Mouse (Mus musculus) hematopoietic stem cell, adult 5-6 weeks (primary cell): ENCODE data around the gene Dapk3. TPM values are rescaled to one million over a fixed set of nuclear protein-coding genes. Genes with fewer than 3 reads are reported as not detected.

Experiments used
- ATAC-seq, 2 experiments: fragments of 125-278 bp in 1 of 2; replicated peaks in 1 of 2; 2 replicates each; pipeline ENCODE4 v1.8.0; 2016 to 2017; ENCODE audit warnings: inconsistent platforms in 2 of 2, mild to moderate bottlenecking in 2 of 2, moderate number of reproducible peaks in 2 of 2, low read depth in 1 of 2, moderate TSS enrichment in 1 of 2; ENCODE audit not compliant: low FRiP score in 2 of 2, poor library complexity in 2 of 2, severe bottlenecking in 2 of 2, insufficient read depth in 1 of 2, low TSS enrichment in 1 of 2
- total RNA-seq: library from RNA; stranded (forward); fragments of 172-1452, 232-1000 nt; gene quantifications from 2 replicates; pipeline ENCODE4 v1.2.3, GENCODE M21; 2017

Gene Dapk3
- total RNA-seq, 1 experiment from 2014 or later, result 29.9 TPM

DNA sequence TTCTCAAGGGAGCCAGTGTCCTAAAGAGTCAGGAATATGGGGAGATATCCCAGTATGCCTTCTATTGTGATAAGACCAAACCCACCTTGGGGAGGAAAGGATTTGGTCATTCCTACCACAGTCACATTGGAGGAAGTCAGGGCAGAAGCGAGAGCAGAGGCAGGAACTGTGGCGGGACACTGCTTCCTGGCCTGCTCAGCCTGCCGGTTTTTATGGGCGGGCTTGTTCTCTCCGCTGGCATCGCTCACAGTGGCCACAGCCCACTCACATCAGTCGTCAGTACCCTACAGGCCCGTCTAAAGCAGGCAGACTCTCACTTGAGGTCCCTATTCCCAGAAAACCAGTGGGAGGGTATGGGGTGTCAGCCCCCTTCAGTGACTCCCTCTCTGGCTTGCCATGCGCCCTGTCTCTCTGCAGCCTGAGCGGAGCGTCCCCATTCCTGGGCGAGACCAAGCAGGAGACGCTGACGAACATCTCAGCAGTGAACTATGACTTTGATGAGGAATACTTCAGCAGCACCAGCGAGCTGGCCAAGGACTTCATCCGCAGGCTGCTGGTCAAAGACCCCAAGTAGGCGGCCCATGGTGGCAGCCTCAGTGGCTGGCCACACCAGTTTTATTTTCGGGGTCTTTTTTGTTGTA is 8.7 kb downstream of the Dapk3 start:
- ATAC-seq, result peak; percentile 39 to 48; a peak in 2 of 4 replicates

DNA sequence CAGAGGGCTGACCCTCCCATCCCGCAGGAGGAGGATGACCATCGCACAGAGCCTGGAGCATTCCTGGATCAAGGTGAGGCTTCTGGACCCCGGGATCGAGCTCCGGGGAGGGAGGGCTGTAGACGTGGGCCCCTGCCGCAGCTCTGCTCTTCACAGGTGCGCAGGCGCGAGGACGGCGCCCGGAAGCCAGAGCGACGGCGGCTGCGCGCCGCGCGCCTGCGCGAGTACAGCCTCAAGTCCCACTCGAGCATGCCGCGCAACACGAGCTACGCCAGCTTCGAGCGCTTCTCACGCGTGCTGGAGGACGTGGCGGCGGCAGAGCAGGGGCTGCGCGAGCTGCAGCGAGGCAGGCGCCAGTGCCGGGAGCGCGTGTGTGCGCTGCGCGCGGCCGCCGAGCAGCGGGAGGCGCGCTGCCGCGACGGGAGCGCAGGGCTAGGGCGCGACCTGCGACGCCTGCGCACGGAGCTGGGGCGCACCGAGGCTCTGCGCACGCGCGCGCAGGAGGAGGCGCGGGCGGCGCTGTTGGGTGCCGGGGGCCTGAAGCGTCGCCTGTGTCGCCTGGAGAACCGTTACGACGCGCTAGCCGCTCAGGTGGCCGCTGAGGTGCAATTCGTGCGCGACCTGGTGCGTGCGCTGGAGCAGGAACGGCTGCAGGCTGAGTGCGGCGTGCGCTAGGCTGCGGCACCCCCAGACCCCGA is 9.6 kb downstream of the Dapk3 start:
- ATAC-seq, result peak; percentile 26 to 32; a peak in 2 of 4 replicates

DNA sequence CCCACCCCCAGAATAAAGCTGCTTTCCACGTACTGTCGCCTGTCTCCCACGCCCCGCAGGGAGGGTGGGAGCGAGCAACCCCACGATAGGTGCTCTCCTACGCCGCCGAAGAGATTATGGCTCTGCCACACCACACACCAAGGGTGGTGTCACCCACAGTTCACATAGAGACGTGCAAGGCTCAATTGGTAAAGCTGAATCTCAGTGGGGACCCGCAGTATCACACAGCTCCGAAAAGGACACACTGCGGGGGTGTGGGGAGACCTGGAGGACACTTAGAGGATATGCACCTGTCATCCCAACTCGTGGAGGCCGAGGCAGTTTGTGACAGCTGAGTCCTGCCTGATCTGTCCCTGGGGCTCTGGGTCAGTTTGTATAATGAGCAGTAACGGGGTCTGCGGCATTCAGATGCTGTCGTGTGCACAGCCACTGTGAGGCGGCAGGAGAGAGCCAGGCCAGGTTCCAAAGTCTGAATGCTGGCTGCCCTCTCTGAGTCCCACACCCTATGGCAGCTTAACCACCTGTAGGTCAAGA is 10.2 kb downstream of the Dapk3 start:
- no peak for ATAC-seq

DNA sequence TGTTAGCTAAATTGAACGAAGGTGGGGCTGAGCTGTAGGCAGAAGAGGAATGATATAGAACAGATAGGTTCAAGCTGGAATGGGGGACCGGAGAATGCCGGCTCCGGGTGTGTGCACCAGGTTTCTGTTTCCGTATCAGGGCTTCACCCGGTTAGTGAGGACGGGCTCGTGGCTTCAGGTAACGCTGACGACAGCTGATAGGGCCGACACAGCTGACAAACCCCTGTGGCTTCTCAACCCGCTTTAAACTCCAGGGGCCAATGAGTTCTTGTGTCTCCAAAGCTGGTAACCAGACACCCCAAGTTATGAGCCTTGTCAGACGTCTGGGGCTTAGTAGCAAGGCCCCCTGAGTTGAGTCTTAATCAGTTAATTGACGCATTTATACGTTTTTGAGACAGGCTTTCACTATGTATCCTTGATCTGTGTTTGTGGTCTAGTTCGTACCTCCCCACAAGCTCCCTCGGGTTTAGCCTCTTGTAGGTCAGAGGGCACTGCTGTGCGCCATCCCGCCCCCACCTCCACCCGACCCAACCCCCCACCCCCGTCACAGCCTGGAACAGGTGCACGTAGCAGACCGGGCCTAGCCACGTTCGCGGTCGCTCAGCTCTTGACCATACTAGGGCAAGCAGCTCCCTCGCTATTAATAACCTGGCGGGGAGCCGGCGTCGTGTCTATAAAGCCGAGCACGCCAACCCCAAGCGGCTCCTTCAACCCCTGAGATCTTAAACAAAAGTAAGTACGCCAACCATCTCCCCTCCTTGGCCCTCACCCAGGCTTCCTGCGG is 11.4 kb downstream of the Dapk3 start:
- ATAC-seq, result no peak

DNA sequence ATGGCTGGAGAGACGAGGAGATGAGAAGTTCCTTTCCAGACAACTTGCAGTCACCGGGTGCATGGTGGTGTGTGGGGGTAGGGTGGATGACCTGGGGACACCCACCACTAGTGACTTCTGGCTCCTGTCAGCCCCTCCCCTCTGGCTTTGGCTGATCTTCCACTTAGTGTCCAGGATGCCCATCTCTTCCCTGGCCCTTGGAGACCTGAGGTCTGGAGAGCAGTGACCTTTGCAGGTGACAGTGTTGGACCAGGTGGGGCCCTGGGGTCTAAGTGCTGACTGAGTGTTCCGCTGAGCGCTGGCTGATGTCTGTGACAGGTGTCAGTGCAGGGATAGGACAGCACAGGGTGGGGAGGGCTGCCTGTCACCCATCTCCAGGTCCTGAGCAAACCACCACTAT is 12.5 kb downstream of the Dapk3 start:
- ATAC-seq, result no peak

DNA sequence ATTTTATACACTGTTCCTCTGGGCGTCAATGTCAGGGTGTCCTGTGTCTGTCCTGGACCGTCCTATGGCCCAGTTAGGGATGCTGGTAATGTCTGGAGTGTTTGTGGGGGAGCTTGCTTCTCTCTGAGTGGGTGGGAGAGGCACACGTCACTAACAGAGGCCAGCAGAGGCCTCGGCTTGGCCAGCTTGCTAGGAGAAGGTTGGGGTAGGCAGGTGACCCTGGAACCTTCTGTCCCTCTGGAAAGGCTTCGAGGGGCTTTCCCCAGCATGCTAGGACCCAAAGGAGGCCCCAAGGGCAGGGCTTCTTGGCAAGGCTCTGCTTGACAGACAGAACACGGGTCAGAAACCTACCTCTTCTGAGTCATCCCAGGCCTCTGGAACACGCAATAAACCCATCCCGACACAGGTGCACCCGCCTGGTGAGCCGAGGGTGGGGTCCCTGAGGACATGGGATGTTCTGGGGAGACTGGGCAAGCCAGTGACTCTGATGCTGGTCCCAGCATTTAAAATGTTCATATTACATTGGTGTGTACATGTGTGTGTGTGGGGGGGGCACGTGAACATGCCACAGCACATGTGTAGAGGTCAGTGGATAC is 13.8 kb downstream of the Dapk3 start:
- ATAC-seq, result no peak

DNA sequence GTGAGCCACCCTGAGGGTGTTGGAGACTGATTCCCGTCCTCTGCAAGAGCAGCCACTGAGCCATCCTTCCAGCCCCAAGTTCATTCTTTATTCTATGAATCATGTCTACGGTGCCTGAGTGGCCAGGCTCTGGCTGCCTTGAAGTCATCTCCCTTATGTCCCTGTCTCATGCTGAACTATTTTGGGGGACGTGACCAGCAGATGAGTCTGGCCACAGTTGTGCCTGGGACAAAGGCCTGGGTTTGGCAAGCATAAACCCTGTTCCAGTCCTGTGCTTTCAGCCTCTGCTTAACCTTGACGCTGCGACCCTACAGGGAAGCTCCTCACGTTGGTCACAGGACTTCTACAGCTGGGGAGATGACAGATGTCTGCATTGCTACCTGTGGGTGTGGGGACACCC is 14.5 kb downstream of the Dapk3 start:
- ATAC-seq, result no peak

DNA sequence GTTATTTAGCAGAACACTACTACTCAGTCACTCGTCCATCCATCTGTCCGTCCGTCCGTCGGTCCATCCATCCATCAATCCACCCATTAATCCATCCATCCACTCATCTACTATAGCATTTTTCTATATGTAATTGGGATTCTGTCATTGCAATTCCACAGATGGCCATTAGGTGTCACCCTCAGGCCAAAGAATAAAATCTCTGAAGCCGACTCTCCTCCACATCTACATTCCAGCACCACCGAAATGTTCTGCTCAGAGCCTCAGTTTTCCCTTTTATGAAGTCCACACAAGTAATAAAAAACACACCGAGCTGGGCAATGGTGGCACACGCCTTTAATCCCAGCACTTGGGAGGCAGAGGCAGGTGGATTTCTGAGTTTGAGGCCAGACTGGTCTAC is 15.4 kb downstream of the Dapk3 start:
- ATAC-seq, result peak in 1 of 2 experiments; percentile 39; a peak in 2 of 4 replicates

DNA sequence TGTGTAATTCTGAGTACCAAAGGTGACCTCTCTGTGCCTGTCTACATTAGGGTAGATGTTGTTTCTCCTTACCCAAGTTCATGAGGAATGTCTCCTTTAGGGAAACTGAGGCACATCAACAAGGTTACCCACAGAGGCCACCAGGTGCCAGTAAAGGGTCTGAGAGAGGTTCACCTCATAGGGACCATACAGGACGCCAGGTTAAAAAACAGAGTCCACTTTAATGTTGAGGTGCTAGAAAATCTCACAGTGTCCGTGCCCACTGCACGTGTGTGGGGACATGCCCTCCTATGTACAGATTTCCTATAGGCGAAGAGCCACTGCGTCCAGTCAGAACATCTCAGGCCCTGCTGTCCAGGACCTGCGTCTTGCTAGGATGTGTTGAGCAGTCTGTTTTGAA is 16.2 kb downstream of the Dapk3 start:
- ATAC-seq, result no peak

DNA sequence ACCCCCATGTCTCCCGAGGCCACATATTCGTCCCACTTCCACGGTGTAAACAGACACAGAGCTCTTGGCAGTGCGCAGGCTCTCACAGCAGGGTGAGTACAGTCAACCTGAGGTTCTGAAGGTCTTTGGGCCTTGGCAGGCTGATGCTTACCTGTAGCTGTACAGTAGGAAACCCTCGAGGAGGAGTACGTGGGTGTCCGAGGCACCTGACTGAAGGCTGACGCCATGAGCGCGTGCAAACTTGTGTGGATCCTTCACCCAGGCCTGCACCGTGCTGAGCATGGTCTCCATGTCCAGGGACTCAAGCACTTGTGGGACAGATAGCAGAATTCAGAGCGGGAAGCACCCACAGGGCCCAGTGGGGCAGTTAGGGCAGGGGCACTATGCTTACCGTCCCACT is 17.3 kb downstream of the Dapk3 start:
- ATAC-seq, result no peak

DNA sequence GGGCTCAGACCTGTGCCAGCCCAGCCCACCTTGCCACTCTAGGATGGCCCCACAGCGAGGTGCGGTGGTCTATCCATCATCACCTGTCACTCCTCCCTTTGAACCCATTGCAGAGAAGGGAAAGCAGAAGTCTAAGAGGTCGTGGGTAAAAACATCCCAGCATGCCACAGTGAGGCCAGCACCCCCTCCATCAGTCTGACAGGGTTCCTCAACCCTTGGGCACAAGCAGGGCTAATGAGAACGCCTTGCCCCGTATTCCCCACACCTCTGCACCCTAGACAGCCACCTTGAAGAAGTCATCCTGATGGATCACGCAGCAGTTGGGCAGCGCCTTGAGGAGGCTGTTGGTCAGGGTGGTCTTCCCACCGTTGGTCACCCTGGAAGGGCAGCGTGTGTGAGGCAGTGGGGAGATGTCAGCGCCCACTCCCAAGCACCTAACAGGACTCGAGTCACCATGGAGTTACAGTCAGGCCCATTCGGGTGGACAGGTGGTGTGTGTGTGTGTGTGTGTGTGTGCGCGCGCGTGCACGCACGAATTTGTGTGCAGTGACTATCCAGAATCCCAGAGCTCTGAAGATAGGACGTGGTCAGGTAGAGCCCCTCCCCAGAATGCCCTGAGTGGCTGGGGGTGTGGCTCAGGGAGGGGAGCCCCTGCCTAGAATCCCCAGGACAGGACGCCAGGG is 17.9 kb downstream of the Dapk3 start:
- ATAC-seq, result no peak

DNA sequence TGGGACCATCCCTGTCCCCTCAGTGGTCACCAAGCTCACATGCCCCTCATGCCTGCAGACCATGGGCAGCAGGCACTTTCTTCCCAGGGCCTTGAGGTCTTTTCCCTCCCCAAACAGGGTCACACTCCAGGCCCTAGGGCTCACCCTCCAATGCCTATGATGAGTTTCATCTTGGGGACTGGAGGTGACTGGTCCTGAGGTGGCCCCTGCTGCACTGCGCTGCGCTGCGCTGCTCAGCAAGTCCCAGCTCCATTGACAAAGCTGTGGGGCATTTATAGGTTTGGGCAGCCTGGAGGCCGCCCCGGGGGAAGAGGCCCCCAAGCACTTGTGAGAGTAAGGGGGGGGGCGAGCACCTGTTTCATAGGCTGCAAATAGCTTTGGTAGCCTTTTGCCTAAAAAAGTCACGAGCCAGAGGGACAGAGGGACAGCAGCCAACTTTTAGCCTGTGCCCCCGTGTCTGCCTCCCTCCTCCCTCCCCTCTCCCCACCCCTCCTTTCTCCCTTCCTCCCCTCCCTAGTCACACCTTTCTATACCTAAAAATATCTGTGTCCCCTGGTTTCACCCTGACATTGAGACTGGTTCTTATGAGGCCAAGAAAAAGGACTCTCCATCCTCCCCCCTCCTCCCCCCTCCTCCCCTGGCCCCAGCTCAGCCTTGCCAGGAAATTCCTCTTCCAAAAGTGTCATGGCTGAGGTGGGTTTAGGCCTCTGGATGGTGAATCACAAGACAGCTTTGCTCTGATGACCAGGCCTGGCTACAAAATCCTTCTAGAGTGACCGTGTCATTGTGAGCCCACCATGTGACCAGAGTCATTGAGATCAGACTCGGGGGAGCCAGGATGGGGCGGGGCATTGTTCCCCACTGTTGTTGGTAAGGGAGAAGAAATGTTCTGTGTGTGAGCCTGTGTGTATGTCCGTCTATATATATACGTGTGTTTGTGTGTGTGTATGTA is 19.3 kb downstream of the Dapk3 start, which contains the start of gene Nmrk2:
TSS of gene Nmrk2 (minus strand) at position 245 of the 952 bp plus-strand sequence.
- ATAC-seq, result no peak

DNA sequence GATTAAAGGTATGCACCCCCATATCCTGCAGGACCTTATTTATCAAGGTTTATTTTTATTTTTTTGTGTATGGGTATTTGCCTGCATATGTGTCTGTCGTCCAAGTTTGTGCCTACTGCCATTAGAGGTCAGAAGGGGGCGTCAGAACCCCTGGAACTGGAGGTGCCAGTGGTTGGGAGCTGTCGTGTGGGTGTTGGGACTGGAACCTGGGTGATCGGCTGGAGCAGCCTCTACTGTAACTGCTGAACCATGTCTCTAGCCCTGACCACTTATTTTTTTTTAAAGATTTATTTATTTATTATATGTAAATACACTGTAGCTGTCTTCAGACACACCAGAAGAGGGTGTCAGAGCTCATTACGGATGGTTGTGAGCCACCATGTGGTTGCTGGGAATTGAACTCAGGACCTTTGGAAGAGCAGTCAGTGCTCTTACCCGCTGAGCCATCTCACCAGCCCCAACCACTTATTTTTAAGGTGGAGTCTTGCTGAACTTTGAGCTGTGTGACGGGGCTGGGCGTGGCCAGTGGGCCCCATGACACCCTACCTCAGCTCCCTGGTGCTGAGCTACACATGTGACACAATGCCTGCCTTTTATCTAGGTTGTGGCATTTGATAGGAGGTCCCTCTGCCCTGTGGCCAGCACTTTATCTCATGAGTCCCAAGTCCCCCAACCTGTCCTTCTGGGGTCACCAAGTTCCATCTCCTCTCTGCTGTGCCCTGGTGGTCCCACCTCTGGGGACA is 20.3 kb downstream of the Dapk3 start:
- no peak for ATAC-seq

DNA sequence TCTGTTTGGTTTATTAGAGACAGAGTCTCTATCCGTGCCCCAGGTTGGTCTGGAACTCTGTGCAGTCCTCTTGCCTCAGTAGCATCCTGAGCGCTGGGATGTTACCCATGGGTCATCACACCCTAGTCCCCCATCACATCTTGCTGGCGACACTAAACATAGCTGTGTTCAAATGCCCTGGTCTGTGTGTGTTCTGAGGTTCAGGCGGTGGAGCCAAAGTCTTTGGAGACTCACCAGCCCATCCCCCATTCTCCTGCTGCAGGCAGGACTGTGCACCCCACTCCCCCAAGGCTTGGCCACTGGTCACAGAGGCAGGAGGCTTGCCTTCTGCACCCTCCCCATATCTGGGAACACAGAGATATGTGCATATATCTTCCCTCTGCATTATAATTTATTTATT is 21.3 kb downstream of the Dapk3 start:
- no peak for ATAC-seq

DNA sequence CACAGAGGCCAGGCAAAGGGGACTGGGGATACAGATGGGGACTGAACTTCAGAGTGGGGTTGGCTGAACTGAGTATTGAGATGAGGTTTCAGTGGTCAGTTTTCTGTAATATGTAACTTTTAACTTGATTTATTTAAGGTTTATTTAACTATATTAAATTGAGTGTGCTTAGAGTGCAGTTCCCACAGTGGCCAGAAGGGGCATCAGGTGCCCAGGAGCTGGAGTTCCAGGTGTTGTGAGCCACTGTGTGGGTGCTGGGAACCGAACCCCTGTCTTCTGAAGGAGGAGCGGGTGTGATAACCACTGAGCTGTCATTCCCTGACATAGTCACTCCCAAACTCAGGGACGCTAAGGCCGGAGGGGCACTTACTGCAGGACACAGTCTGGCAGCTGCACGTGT is 27.3 kb downstream of the Dapk3 start:
- no peak for ATAC-seq

DNA sequence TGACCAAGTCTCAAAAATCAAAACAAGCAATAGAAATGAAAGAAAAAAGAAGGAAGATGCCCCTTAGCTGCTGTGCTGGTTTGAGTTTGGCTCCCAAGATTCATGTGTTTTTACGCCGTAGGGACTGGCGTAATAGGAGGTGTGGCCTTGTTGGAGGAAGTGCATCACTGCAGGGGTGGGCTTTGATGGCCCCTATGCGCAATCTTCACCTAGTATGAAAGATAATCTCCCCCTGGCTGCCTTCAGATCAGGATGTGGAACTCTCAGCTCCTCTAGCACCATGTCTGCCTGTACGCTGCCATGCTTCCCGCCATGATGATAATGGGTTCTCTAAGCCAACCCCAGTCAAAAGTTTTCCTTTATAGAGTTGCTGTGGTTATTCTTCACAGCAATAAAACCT is 33.5 kb downstream of the Dapk3 start:
- no peak for ATAC-seq
